Mouse (Mus musculus) megakaryocyte, embryonic 14.5 days (primary cell): ENCODE measurements around the gene Maml3.

Source experiments
- FLI1 ChIP-seq: IDR thresholded peaks from 2 replicates; pipeline ENCODE4 v1.6.1; 2012; ENCODE audit warnings: low read length, inconsistent platforms, mixed read lengths
- GATA1 ChIP-seq: IDR thresholded peaks from 3 replicates; pipeline ENCODE4 v1.6.1; 2012; ENCODE audit warnings: mixed read lengths, low read length, inconsistent platforms, borderline replicate concordance

DNA sequence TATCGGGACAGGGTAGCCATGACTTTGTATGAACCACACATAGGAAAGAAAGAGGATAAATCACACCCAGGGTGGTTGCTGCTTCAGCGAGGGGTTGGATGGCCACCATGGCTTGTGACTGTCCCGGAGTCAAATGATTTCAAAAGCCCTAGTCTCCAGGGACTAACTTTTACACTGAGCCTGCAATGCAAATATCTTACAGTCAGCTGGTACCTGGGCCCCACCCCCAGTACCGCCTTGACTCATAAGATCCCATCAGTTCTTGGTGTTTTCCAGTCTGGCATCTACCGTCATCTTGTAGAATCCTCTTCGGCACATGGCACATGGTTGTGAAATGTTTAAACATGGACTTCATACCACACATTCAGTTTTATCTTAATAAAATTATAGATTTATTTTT is 419.3 kb downstream of the Maml3 start:
- no peak for TF ChIP-seq GATA1
- no peak for TF ChIP-seq FLI1
